Mouse (Mus musculus) kidney, embryonic 14.5 days (tissue): ENCODE measurements at regions not wholly inside any gene's neighbourhood (a gene's known extent, or its start where the extent isn't known, plus 50 kb on each side); places are given as distances from the start of the nearest gene placed in this dataset.
A peak's percentile ranks its signal among the peaks of the same experiment; 100 is the strongest.

Source experiments
- ATAC-seq: fragments of 200-750 bp; cut with Nextera tagmentation; 2 replicates; pipeline ENCODE4 v1.8.0; 2017; ENCODE audit warnings: moderate number of reproducible peaks, mild to moderate bottlenecking, moderate TSS enrichment, moderate library complexity; ENCODE audit not compliant: low FRiP score, low TSS enrichment
- H3K27ac ChIP-seq: fragments of 300-500 bp; sonication (generic); 2 replicates; pipeline ENCODE4 v1.5.1; 2014; ENCODE audit warnings: low read depth, mild to moderate bottlenecking, low read length, moderate library complexity, mixed read lengths
- H3K27me3 ChIP-seq: fragments of 300-500 bp; sonication (generic); 2 replicates; pipeline ENCODE4 v1.6.1; 2014; ENCODE audit warnings: mild to moderate bottlenecking, low read length; ENCODE audit not compliant: control insufficient read depth, insufficient read depth
- H3K36me3 ChIP-seq: fragments of 300-500 bp; sonication (generic); 2 replicates; pipeline ENCODE4 v1.6.1; 2014; ENCODE audit warnings: low read length, mixed read lengths; ENCODE audit not compliant: control insufficient read depth, insufficient read depth
- H3K4me1 ChIP-seq: fragments of 300-500 bp; sonication (generic); 2 replicates; pipeline ENCODE4 v1.6.1; 2014; ENCODE audit warnings: low read length, mixed read lengths; ENCODE audit not compliant: control insufficient read depth, insufficient read depth
- H3K4me2 ChIP-seq: fragments of 300-500 bp; sonication (generic); replicated peaks from 2 replicates; pipeline ENCODE4 v1.6.1; 2014; ENCODE audit warnings: low read depth, mild to moderate bottlenecking, low read length
- H3K4me3 ChIP-seq: fragments of 300-500 bp; sonication (generic); 2 replicates; pipeline ENCODE4 v1.5.1; 2014; ENCODE audit warnings: mild to moderate bottlenecking, low read length
- H3K9ac ChIP-seq: fragments of 300-500 bp; sonication (generic); 2 replicates; pipeline ENCODE4 v1.6.1; 2014; ENCODE audit warnings: low read depth, mild to moderate bottlenecking, low read length, moderate library complexity
- H3K9me3 ChIP-seq: fragments of 300-500 bp; sonication (generic); 2 replicates; pipeline ENCODE4 v1.6.1; 2016; ENCODE audit warnings: low read length; ENCODE audit not compliant: control insufficient read depth
- WGBS: fragments of 180-500 bp; shearing (Covaris S2); extraction: QIAGEN DNeasy Blood & Tissue Kit; methylation state at CpG from one replicate; pipeline ENCODE4 v1.1.7; 2014; 5-methylcytosine and 5-hydroxymethylcytosine counted together

DNA sequence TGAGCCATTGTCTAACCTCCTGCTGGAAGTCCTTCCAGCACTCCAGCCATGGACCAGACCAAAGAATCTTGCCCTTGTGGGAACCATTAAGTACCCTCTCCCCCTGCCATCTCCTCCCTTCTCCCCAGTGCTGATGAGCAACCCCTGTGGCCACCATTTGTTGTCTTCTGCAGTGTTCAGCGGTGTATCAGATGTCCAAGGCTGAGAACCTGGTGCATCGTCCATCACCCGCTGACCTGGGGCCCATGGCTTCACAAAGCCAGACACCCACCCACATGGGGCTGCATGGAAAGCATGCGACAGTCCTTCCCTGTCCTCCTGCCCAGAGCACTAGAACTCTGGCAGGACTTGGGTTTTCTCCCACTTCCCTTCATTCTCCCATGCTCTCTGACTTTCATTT lies 1596.7 kb downstream of the D3Ertd751e start:
- Histone ChIP-seq H3K36me3 (no peaks in the 10 kb centered on the region), H3K9ac (no peak overlapping the region), H3K4me3 (no peak overlapping the region), H3K27ac (no peak overlapping the region), H3K27me3 (no peaks in the 10 kb centered on the region), H3K9me3 (no peaks in the 10 kb centered on the region), H3K4me2 (no peak overlapping the region), H3K4me1 (no peaks in the 10 kb centered on the region)
- ATAC-seq = no peak
- 80% methylated on average over 4 of the region's 4 CpGs for WGBS

GRCm38 (mm10) chr3:43342928-43343327 lies 1600.5 kb downstream of the D3Ertd751e start:
- no peaks in the 10 kb centered on the region for H3K36me3 ChIP-seq
- H3K4me1 ChIP-seq = no peaks in the 10 kb centered on the region
- H3K4me3 ChIP-seq = no peak overlapping the region
- no peak for ATAC-seq
- no peak overlapping the region for H3K9ac ChIP-seq
- WGBS = 88% methylated on average over 1 of the region's 1 CpGs
- H3K4me2 ChIP-seq = no peak overlapping the region
- H3K9me3 ChIP-seq = no peaks in the 10 kb centered on the region
- H3K27me3 ChIP-seq = no peaks in the 10 kb centered on the region
- no peak overlapping the region for H3K27ac ChIP-seq

DNA sequence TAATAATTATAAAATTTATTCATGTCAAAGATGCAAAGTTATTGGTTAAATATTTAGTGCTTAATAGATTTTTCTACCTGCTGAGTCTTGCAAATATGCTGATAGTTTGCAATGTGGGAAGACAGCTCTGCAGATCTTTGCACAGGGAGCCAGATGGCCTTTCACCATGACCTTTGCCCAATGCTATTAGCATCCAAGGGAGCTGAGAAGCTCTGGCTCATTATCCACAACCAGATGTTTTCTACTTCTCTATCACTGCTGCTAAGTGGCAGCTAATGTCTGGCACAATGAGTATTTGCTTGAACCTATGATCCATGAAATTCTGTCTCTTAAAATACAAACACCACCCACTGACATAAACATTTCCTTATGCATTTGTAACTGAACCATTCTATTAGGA lies 1610.4 kb downstream of the D3Ertd751e start:
- H3K4me3 ChIP-seq = no peak overlapping the region
- H3K36me3 ChIP-seq = no peaks in the 10 kb centered on the region
- no peak overlapping the region for H3K27ac ChIP-seq
- no peaks in the 10 kb centered on the region for H3K27me3 ChIP-seq
- no peaks in the 10 kb centered on the region for H3K9me3 ChIP-seq
- ATAC-seq = no peak
- no peak overlapping the region for H3K4me2 ChIP-seq
- H3K4me1 ChIP-seq = no peaks in the 10 kb centered on the region
- H3K9ac ChIP-seq = no peak overlapping the region

DNA sequence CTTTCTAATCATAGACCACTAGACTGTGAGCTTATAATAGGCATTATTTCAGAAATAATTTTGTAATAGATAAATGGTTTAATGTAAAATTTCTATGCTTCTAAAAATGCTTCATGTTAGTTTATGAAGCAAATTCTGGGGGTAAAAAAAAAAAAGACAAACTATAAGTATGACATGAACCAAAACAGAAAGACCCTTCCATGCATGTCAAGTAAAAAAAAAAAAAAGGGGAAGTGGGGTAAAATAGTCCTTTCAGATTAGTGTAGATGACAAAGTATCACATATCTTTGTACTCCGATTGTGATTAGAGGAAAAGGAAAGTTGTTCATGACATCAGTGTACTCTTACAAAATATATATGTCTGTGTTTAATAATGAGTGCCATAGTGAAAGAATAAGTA lies 1616.1 kb downstream of the D3Ertd751e start:
- no peak overlapping the region for H3K4me2 ChIP-seq
- no peak overlapping the region for H3K9ac ChIP-seq
- no peaks in the 10 kb centered on the region for H3K27me3 ChIP-seq
- no peak overlapping the region for H3K27ac ChIP-seq
- 96% methylated on average over 1 of the region's 1 CpGs for WGBS
- no peak overlapping the region for H3K4me3 ChIP-seq
- no peak for ATAC-seq
- no peaks in the 10 kb centered on the region for H3K9me3 ChIP-seq
- no peaks in the 10 kb centered on the region for H3K36me3 ChIP-seq
- no peaks in the 10 kb centered on the region for H3K4me1 ChIP-seq

GRCm38 (mm10) chr3:43399893-43400292 lies 1657.5 kb downstream of the D3Ertd751e start:
- Histone ChIP-seq H3K4me1 (no peaks in the 10 kb centered on the region), H3K27ac (no peak overlapping the region), H3K9ac (no peak overlapping the region), H3K9me3 (no peaks in the 10 kb centered on the region), H3K27me3 (no peaks in the 10 kb centered on the region), H3K36me3 (no peaks in the 10 kb centered on the region), H3K4me3 (no peak overlapping the region), H3K4me2 (no peak overlapping the region)
- peak; percentile 20; the same call in 1 of the 2 replicates for ATAC-seq

DNA sequence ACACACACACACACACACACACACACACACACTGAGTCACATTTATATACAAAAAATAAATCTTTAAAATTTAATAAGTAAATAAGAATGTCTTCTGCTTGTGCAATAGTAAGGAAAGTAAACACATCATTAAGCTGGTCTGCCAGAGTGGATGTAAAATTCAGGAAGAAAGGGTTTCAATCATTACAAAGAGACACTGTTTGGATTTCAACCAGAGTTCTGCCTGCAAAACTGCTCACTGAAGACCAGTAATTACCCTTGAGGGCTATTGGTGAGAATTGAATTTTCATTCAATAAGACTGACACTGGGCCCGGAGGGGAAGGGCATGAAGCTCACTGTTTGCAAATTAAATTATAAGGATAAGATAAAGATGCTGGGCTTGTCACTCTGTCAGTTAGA lies 1682.5 kb downstream of the D3Ertd751e start:
- Histone ChIP-seq H3K9me3 (no peaks in the 10 kb centered on the region), H3K4me2 (no peak overlapping the region), H3K36me3 (no peaks in the 10 kb centered on the region), H3K27me3 (no peaks in the 10 kb centered on the region), H3K9ac (no peak overlapping the region), H3K27ac (no peak overlapping the region), H3K4me1 (no peaks in the 10 kb centered on the region), H3K4me3 (no peak overlapping the region)
- no peak for ATAC-seq
- WGBS = 73% methylated on average over 1 of the region's 1 CpGs

GRCm38 (mm10) chr3:43426672-43427071 lies 1684.3 kb downstream of the D3Ertd751e start:
- Histone ChIP-seq H3K9me3 (no peaks in the 10 kb centered on the region), H3K4me3 (no peak overlapping the region), H3K4me2 (no peak overlapping the region), H3K4me1 (no peaks in the 10 kb centered on the region), H3K27ac (no peak overlapping the region), H3K9ac (no peak overlapping the region), H3K36me3 (no peaks in the 10 kb centered on the region), H3K27me3 (no peaks in the 10 kb centered on the region)
- ATAC-seq = no peak

- WGBS = 83% methylated on average over 3 of the region's 3 CpGs
- no peaks in the 10 kb centered on the region for H3K36me3 ChIP-seq
Observed at GRCm38 (mm10) chr3:43461541-43462109, 1719.2 kb downstream of the D3Ertd751e start.

More at GRCm38 (mm10) chr3:43461541-43462109, 1719.2 kb downstream of the D3Ertd751e start:
- no peak for ATAC-seq
- H3K4me1 ChIP-seq = no peaks in the 10 kb centered on the region
- no peak overlapping the region for H3K4me2 ChIP-seq
- H3K9me3 ChIP-seq = no peaks in the 10 kb centered on the region
- no peak overlapping the region for H3K27ac ChIP-seq
- H3K9ac ChIP-seq = no peak overlapping the region
- no peaks in the 10 kb centered on the region for H3K27me3 ChIP-seq
- no peak overlapping the region for H3K4me3 ChIP-seq
